Mouse (Mus musculus): ENCODE measurements at regions not wholly inside any gene's neighbourhood (a gene's known extent, or its start where the extent isn't known, plus 50 kb on each side); places are given as distances from the start of the nearest gene placed in this dataset.

DNA sequence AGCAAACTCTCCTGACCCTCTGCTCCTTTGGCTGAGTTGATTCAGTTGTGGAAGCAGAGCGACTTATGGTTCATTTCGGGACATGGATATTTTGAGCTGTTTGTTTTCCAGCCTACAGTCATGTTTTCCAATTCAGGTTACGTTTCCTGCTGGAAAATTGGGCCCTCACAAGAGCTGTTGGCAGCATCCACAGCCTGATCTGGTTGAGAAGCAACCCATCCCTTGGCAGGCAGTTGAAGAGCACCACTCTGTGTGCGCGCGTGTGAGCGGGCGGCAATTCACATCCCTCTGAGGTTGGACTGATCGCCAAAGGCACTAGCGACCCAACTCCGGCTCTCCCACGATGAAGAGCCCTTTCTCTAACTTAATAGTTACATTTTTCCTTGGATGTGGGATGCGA, 457.1 kb downstream of the Tmem38b start:
- DNase-seq: no peak

DNA sequence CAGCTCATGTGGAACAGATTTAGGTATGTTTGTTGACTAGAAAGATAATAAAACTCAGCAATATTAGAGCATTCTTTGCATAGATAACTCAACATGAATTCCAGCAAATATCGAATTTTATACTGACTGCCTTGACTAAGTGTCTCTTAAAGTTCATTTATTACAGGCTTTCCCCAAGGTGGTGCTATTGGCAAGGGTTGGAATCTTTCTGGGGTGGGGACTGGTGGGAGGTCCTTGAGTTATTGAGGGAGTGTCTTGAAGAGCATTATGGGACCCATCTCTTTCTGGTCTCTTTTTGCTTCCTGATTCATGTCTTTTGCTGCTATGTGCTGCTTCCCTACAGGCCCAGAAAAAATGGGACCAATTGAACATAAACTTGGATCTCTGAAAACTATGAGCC, 488.0 kb downstream of the Tmem38b start:
- no peak for DNase-seq

DNA sequence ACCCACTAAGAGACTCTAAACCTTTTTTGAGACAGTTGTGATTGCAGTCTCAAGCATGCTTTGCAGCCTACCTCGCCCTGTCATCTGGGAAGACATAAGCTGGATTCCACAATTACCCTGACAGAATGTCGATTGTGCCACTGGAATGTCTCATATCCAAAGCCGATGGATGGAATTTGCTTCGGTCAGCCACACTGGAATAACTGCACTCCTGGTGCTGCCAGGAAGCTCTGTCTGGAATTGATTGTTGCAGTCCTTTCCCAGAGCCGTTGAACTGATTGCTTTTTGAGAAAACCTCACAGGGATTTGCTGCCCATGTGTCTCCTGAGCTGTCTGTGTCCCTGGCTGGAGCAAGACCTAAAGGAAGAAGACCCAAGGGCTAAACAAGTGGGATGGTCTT, 499.0 kb downstream of the Tmem38b start:
- no peak for DNase-seq

- DNase-seq: no peak
Measured at GRCm38 (mm10) chr4:54328273-54328672, 502.4 kb downstream of the Tmem38b start.

GRCm38 (mm10) chr4:54328711-54329427, 503.0 kb downstream of the Tmem38b start:
- DNase-seq: no peak

DNA sequence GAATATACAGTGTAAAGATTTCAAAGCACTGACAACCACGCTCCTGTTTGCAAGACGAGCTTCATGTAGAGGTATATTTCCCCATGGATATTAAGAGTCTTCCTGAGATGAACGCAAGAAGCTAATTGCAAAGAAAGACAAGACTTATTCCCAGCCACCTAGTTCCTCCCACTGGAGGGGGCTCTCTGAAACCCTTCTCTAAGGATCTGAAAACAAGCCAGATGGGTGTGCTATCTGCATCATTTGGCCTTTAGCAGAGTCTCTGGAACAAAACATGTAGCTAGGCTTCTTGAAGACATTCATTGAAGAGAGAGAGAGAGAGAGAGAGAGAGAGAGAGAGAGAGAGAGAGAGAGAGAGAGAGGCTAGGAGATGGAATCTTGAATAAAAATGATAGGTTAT, 504.8 kb downstream of the Tmem38b start:
- no peak for DNase-seq

DNA sequence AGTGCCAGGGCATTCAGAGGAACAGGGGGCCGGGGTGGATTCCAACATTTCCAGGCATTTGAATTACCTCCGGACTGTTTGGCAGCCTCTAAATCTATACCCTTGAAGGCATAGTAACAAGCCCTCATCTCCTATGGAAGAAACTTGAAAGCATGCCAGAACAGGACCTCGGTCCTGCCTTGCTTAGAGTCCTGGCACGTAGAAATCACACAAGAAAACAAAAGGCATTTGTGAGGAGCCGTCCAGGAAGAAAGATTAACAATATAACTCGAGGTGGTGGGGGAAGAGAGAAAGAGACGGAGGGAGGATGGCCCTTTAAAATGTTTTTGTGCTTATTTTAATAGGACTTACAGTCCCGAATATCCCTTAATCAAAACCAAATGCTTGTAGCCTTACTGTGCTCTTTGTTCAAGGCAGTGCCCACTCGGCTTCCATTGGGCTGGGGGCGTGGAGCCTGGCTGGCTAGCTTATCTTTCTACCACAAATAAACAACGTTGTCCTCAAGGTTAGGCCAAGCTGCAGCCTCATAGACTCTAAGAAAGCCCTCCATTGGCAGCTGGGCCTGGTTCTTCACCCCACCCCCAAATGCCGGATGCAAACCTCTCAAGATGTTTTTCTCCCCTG, 505.9 kb downstream of the Tmem38b start:
- DNase-seq: no peak

GRCm38 (mm10) chr4:54332261-54332660, 506.4 kb downstream of the Tmem38b start:
- no peak for DNase-seq

GRCm38 (mm10) chr4:54338556-54338955, 512.7 kb downstream of the Tmem38b start:
- DNase-seq: no peak

DNA sequence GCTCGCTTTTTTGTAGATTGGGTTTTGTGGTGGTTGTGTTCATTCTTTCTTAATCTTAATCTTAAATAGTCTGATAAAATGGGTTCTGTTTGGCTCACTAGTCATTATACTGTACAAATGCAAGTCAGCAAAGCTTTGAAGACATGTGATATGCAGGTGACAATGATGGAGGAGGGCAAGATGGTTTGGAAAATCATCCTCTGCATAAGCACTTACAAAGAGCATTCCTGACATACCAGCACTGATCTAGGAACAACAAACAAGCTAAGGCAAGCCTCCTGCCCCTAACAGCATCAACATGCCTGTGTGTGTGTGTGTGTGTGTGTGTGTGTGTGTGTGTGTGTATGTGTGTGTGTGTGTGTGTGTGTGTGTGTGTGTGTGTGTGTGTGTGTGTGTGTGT, 514.3 kb downstream of the Tmem38b start:
- no peak for DNase-seq

- no peak for DNase-seq
Measured at GRCm38 (mm10) chr4:54353657-54354390, 528.0 kb downstream of the Tmem38b start.

- no peak for DNase-seq
Measured at GRCm38 (mm10) chr4:54354391-54354726, 528.5 kb downstream of the Tmem38b start.

DNA sequence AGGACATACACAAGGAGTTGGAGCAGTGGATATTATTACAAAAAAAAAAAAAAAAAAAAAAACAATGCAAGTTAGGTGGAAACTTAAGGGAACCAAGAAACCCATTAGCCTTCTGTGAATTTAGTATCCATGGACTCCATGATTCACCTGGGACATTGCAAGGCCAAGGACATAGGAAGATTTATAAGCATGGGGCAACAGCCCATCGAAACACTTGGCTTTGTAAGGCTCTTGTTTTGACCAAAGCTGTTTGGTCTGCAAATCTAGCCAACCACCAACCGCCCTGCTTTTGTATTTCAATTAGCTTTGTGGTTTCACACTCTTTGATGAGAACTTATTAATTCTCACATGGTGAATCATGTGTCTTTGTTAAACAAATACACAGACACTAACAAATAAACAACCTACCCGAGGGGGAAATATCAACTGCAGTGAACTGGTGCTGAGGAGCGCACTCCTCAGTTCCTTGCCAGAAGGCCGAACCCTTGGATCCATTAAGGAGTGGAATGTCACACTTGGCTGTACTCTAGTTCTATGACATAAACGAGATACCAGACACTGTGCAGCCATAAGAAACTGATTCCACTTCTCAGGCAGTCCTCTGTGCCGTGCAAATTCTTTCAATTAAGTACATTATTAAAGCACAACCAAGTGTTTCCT, 529.7 kb downstream of the Tmem38b start:
- DNase-seq: no peak

DNA sequence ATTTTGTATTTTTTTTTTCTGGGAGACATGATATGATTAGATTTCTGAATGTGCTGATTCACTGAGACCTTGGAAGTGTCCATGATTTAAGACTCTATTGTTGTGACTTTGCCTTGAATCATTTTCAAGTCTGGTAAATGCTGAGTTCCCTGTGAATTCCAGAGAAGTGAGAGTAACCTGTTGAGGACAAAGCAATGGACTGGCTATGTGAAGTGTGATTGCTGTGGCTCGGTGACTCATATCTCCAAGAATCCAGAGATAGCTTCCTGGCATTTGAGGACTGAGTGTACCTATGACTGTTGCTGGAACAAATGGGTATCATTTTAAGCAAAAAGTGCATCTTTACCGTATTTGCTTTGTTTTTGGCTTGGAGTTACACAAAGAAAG, 530.2 kb downstream of the Tmem38b start:
- DNase-seq: no peak

- no peak for DNase-seq
Measured at GRCm38 (mm10) chr4:54370909-54371308, 545.1 kb downstream of the Tmem38b start.

DNA sequence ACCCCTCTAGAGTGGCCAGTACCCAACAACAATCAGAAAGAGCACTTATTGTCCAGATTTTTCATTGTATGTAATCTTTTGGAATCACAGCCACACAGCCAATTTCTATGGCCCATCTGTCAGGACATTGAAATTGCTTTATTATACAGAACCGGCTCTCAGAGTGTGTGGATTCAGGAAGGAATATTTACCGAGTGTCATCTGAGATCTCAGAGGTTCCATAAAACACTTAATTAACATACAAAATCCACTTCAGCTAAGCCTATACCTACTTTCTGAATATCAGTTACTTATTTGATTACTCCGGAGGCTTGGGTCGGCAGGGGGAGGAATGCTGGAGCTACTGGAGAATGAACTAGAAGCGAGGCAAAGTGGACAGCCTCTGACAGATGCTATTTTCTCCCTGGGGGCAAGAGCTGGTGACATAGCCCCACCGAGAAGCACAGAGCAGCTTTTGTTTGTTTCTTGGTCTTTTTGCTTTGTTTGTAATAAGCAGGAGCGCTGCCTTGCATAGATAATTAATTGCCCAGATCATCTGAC, 545.6 kb downstream of the Tmem38b start:
- DNase-seq: no peak

GRCm38 (mm10) chr4:54373606-54374005, 547.8 kb downstream of the Tmem38b start:
- no peak for DNase-seq

DNA sequence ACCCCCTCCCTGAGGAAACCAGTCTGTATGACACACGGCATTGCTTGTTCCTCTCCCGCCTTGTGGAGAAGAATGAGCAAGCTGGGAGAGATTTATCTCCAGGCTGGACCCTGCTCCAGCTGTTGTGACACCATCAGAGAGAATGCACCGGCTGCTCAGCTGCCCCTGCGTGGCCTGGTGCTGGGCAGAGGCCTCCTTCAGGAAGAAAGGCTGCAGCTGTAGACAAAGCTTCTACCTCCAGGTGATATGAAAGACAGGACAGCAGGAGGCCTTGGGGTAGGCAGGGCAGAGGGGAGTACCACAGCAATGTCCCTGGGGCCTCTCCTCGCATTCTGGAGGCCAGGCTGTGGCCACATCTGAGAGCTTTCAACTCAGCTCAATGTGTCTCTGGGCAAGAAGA, 548.6 kb downstream of the Tmem38b start:
- DNase-seq: no peak

- no peak for DNase-seq
Measured at GRCm38 (mm10) chr4:54387460-54387859, 557.4 kb upstream of the Zfp462 start.

- no peak for DNase-seq
Measured at GRCm38 (mm10) chr4:54391536-54392208, 553.2 kb upstream of the Zfp462 start.

GRCm38 (mm10) chr4:54406151-54406550, 538.7 kb upstream of the Zfp462 start:
- DNase-seq: no peak

GRCm38 (mm10) chr4:54407930-54408329, 536.9 kb upstream of the Zfp462 start:
- DNase-seq: no peak
